Mouse (Mus musculus): ENCODE results near the gene Pkd2. TPM values are rescaled to one million over a fixed set of nuclear protein-coding genes. Genes with fewer than 3 reads are reported as not detected.

Gene Pkd2
- polyA plus RNA-seq, 1 experiment from 2014 or later, result 10.8 TPM

GRCm38 (mm10) chr5:104491561-104491960 is 32.3 kb downstream of the Pkd2 start:
- Histone ChIP-seq H3K79me2 (ENCODE audit: inconsistent target) (no peaks in the 10 kb centered on the region), H3K4me3 (ENCODE audit: inconsistent target) (no peak overlapping the region), H3K27ac (no peak overlapping the region), H3K36me3 (ENCODE audit: inconsistent target) (peaks cover 36% of the 10 kb centered on the region)
- 83% methylated on average over 5 of the region's 5 CpGs for WGBS (ENCODE audit: missing documents)

DNA sequence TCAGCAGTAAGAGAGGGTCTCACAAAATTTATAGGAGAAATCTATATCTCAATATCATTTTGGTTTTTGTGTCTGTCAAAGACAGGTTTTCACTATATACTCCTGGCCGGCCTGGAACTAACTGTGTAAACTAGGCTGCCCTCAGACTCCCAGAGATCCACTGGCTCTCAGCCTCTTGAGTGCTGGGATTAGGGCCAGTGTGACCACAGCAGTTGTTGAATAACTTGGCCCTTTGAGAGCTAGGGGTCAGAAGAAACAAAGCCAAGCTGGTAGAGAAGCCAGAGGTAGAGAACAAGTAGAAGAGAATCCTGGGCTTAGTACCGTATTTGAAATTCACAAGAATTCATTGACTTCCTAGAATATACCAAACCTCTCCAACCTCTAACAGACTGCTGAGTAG is 45.6 kb downstream of the Pkd2 start:
- WGBS (ENCODE audit: missing documents), result 97% methylated on average over 2 of the region's 2 CpGs
- Histone ChIP-seq H3K36me3 (ENCODE audit: inconsistent target) (peaks cover 19% of the 10 kb centered on the region; the same call in 1 of the 2 replicates), H3K27ac (no peak overlapping the region), H3K4me3 (ENCODE audit: inconsistent target) (no peak overlapping the region), H3K79me2 (ENCODE audit: inconsistent target) (peaks cover 4% of the 10 kb centered on the region; the same call in 1 of the 2 replicates)

DNA sequence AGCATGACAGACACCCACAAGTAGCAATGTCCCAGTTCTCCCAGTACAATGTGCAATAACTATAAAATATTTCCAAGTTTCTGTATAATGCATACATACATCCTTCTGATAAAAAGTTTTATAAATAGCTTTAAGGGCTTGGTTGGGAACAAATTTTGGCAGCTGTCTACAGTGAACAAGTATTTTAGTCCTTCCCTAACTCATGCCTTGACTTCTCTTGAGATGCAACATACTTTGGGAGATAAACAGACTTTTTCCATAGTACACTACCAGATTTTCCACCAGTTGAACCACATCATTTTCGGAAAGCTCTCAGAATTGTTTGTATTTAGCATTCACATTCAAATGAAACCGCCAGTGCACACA is 48.6 kb downstream of the Pkd2 start:
- 4% methylated on average over 2 of the region's 2 CpGs for WGBS (ENCODE audit: missing documents)
- Histone ChIP-seq H3K4me3 (ENCODE audit: inconsistent target) (peak overlapping the region; percentile 79; the same call in 1 of the 2 replicates), H3K27ac (no peak overlapping the region), H3K36me3 (ENCODE audit: inconsistent target) (peaks cover 7% of the 10 kb centered on the region; the same call in 1 of the 2 replicates), H3K79me2 (ENCODE audit: inconsistent target) (peaks cover 25% of the 10 kb centered on the region; the same call in 1 of the 2 replicates)

DNA sequence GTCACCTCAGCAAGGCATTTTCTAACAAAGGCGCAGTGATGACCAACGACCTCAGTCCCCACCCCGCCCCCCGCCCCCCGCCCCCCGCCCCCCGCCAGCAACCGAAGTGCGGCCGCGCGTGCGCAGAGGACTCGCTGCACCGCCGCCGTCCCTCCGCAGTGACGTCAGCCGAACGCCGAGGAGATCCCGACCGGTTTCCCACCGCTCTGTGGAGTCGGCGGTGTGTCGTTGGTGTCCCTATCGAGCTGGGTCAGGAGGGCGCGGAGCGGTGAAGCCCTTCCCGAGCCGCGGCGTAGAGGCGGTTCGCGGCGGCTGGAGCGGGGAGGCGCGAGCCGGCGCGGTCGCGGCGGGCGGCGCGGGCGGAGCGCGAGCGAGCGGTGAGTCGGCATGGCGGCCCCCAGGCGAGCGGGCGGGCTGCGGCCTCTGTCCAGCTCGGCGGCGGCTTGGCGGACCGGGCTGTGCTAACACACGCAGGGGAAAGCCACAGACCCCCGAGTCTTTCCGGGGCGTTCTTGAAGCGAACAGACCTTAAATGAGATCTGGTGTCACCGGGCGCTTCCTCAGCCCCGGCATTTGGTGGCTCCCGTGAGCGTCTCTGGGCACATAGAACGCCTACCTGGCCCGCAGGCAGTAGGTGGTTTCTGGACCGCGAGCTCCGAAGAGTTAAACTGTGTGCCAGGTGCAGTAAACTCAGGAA is 49.1 kb downstream of the Pkd2 start, which contains the start of gene BC005561:
TSS of gene BC005561 (plus strand) at position 158 of the 697 bp plus-strand sequence.
- Histone ChIP-seq H3K4me3 (ENCODE audit: inconsistent target) (peak within 1 kb of the TSS; percentile 79), H3K27ac (no peak within 1 kb of the TSS), H3K79me2 (ENCODE audit: inconsistent target) (peaks cover 25% of the 10 kb centered on the region; the same call in 1 of the 2 replicates), H3K36me3 (ENCODE audit: inconsistent target) (peaks cover 5% of the 10 kb centered on the region; the same call in 1 of the 2 replicates)
- WGBS (ENCODE audit: missing documents), result under 1% methylated on average over 69 of the region's 83 CpGs

- 91% methylated on average over 3 of the region's 3 CpGs for WGBS (ENCODE audit: missing documents)
- no peaks in the 10 kb centered on the region for H3K36me3 ChIP-seq (ENCODE audit: inconsistent target)
- peaks cover 25% of the 10 kb centered on the region; the same call in 1 of the 2 replicates for H3K79me2 ChIP-seq (ENCODE audit: inconsistent target)
- no peak overlapping the region for H3K27ac ChIP-seq
- no peak overlapping the region for H3K4me3 ChIP-seq (ENCODE audit: inconsistent target)
These were observed 52.0 kb downstream of the Pkd2 start for GRCm38 (mm10) chr5:104511211-104511610.

- Histone ChIP-seq H3K79me2 (ENCODE audit: inconsistent target) (no peaks in the 10 kb centered on the region), H3K4me3 (ENCODE audit: inconsistent target) (no peak overlapping the region), H3K27ac (no peak overlapping the region), H3K36me3 (ENCODE audit: inconsistent target) (0 out of 2 replicates have a peak, but pooled peaks cover 16% of the 10 kb centered on the region)
- WGBS (ENCODE audit: missing documents), result 100% methylated on average over 1 of the region's 1 CpGs
These were observed 79.4 kb downstream of the Pkd2 start for GRCm38 (mm10) chr5:104538612-104539011.

DNA sequence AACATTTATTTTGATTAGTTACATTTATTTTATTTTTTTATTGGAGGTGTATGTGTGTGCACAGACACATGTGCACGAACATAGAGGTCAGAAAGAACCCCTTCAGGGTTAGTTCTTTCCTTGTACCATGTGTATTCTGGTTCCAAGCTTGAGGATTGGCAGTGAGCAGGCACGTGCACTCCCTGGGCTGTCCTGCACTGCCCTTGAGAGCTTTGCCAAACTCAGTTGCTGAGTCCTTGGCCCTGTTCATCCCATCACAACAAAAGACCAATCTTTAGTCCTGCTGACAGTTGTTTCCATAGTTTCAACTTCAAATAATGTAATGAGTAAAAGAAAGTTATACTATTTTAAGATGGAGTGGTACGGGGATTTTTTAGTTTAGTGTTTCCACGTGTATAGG is 80.1 kb downstream of the Pkd2 start:
- 0 out of 2 replicates have a peak, but pooled peaks cover 16% of the 10 kb centered on the region for H3K36me3 ChIP-seq (ENCODE audit: inconsistent target)
- no peaks in the 10 kb centered on the region for H3K79me2 ChIP-seq (ENCODE audit: inconsistent target)
- 100% methylated on average over 4 of the region's 4 CpGs for WGBS (ENCODE audit: missing documents)
- H3K4me3 ChIP-seq (ENCODE audit: inconsistent target), result no peak overlapping the region
- H3K27ac ChIP-seq, result no peak overlapping the region

Other genes with a start within 250 kb of the Pkd2 start
- gene Ibsp, start 160.3 kb upstream of the Pkd2 start, polyA plus RNA-seq (2018), result not detected in 3 replicates
- gene Mepe, start 134.1 kb upstream of the Pkd2 start, polyA plus RNA-seq (2018), result not detected in 3 replicates
- gene Spp1, start 24.3 kb upstream of the Pkd2 start, polyA plus RNA-seq (2018), result 3,232 to 4,719 TPM (median 4,121 TPM) in 3 replicates
- gene BC005561, start 48.9 kb downstream of the Pkd2 start, polyA plus RNA-seq (2018), result 2.0 to 3.0 TPM (median 2.1 TPM) in 3 replicates

All from macrophage (primary cell).